Mouse (Mus musculus): ENCODE measurements around the gene Kif23. TPM values are rescaled to one million over a fixed set of nuclear protein-coding genes. Genes with fewer than 3 reads are reported as not detected.
A peak's percentile ranks its signal among the peaks of the same experiment; 100 is the strongest.

Gene Kif23
- 10 to 100 TPM; 22.9 to 28.4 TPM for total RNA-seq (2021)

DNA sequence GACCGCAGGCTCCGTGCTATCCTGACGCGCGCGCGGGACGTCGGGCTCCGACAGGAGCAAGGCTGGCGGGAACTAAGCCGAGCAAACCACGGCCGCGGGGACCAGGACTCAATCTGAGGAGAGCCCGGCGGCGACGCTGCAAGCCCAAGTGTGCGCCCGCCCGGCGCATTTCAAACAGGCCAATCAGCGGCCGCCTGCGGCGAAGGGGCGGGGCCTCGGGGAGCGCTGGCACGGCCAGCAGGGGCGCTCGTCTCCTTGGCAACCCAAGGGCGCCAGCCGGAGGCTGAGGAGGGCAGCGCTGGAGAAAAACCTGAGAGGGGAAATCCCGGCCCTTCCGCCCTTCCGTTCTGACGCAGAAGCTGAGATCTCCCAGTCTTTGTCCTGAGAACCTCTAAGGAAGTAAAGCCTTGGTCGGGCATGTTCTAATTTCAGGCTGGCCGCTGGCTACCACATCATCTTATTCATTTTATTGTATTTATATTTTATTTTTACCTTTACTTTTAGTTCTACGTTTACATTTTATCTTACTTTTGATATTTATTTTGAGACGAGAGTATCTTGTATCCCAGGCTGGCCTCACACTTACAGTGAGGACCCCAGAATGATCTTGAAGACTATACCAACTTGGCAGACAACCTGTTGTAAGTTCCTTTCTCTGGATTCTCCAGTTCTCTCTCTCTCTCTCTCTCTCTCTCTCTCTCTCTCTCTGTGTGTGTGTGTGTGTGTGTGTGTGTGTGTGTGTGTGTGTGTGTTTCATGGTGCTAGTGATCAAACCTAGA is at the start of gene Kif23:
Kif23 (minus strand) TSS at position 152 of the 779 bp plus-strand sequence.
- DNase-seq, result peak; percentile 98
- intact Hi-C loops (cut with DNase I), result loop anchor here (2.0 kb wide), 1 partner anchor 32 kb away; the partner anchor contains the start of gene Rplp1

DNA sequence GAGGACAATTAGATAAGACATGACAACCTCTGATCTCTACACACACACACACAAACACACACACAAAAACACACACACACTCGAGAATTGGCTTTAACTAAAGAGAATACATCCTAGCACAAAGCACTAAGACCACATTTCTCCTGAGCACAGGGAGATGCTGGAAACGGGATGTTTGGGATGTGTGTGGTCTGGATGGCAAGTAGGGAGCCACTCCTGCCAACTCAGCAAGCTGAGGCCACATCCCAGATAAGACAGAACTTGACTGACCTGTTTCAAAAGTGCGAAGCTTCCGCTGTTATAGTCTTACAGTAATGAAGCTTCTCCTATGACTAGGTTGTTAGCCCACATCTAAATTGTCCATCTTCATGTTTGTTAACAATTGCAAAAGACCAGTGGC is 44.6 kb upstream of the Kif23 start:
- DNase-seq, result no peak
- intact Hi-C loops (cut with DNase I), result no loop called here

- DNase-seq, result no peak
- intact Hi-C loops (cut with DNase I), result no loop called here
These were observed 44.2 kb upstream of the Kif23 start for GRCm38 (mm10) chr9:61990738-61991137.

GRCm38 (mm10) chr9:61986055-61986454 is 39.5 kb upstream of the Kif23 start:
- intact Hi-C loops (cut with DNase I), result no loop called here
- DNase-seq, result no peak

- DNase-seq, result peak; percentile 53 to 75
- intact Hi-C loops (cut with DNase I), result loop anchor here (1.0 to 2.0 kb wide), 2 partner anchors 19 to 37 kb away; no protein-coding TSS in a partner anchor
These were observed 38.7 kb upstream of the Kif23 start for GRCm38 (mm10) chr9:61985183-61985863.

- DNase-seq, result no peak
- intact Hi-C loops (cut with DNase I), result no loop called here
These were observed 36.5 kb upstream of the Kif23 start for GRCm38 (mm10) chr9:61982940-61983620.

DNA sequence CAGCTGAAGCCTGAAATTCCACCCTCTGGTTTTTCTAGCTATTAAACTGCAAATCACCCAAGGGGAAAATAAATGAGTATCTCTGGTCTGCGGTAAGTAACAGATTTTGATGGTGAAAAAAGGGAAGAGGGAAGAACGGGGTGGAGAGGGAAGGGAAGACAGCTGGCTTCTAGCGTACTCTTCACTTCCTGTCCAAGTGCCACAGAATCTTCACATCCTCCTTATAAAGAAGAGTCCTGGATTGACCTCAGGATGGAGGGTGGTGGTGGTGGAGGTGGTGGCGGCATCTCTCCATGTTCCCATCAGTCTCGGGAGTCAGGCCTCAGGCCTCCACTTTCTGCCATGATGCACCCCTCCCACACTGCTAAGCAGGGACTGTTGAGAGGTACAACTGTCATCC is 35.3 kb upstream of the Kif23 start:
- DNase-seq, result no peak
- intact Hi-C loops (cut with DNase I), result no loop called here

DNA sequence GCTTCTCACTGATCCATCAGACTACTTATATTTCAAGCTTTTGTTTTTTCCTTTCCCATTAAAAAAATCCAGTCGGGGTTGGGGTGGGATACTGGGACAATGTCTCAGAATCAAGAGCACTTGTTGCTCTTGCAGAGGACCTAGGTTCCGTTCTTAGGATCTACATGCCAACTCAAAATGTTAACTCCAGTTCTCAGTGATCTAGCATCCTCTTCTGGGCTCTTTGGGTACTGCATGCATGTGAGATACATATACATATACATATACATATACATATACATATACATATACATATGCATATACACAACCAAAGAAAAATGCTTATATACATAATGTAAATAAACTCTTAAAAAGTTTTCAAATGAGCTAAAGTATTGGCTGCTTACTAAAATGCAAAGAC is 33.4 kb upstream of the Kif23 start:
- intact Hi-C loops (cut with DNase I), result no loop called here
- DNase-seq, result no peak

DNA sequence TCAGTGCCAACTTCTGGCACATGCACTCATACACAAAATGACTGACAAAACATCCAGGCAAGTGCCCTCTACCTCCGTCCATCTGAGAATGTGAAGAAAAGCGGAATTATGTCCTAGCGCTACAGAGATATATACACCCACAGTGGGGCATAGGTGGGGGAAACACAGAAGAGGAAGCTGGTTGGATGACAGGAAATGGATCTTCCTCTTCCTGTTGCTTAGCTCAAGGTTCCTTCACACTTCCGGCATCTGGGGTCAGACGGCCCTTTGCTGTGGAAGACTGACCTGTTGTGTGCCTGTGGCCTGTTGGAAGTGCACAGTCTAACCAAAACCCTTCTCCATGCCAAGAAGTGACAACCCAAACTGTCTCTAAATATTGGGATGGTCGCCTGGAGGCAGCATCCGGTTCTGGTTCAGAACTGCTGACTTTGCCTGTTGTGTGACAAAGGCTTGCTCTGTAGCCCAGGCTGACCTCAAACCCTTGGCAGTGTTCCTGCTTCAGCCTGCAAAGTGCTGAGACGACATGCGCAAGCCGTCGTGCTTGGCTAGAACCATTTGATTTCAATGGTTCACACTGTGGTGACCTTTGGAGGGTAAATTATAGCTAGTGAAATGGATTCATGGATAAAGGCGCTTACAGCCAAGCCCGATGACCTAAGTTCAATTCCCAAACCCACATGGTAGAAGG is 30.8 kb upstream of the Kif23 start:
- intact Hi-C loops (cut with DNase I), result no loop called here
- no peak for DNase-seq

- no peak for DNase-seq
- intact Hi-C loops (cut with DNase I), result no loop called here
These were observed 25.5 kb upstream of the Kif23 start for GRCm38 (mm10) chr9:61972031-61972430.

- DNase-seq, result no peak
- intact Hi-C loops (cut with DNase I), result no loop called here
These were observed 24.5 kb upstream of the Kif23 start for GRCm38 (mm10) chr9:61971045-61971444.

GRCm38 (mm10) chr9:61967357-61967756 is 20.8 kb upstream of the Kif23 start:
- DNase-seq, result no peak
- intact Hi-C loops (cut with DNase I), result loop anchor here (2.0 to 5.0 kb wide), 2 partner anchors 17 to 70 kb away; no protein-coding TSS in a partner anchor

- DNase-seq, result no peak
- intact Hi-C loops (cut with DNase I), result loop anchor here (1.0 to 5.0 kb wide), 3 partner anchors 19 to 279 kb away; no protein-coding TSS in a partner anchor
These were observed 19.4 kb upstream of the Kif23 start for GRCm38 (mm10) chr9:61965987-61966386.

GRCm38 (mm10) chr9:61965411-61965930 is 18.9 kb upstream of the Kif23 start:
- intact Hi-C loops (cut with DNase I), result loop anchor here (1.0 to 5.0 kb wide), 2 partner anchors 72 to 280 kb away; no protein-coding TSS in a partner anchor
- DNase-seq, result peak; percentile 83 to 85

DNA sequence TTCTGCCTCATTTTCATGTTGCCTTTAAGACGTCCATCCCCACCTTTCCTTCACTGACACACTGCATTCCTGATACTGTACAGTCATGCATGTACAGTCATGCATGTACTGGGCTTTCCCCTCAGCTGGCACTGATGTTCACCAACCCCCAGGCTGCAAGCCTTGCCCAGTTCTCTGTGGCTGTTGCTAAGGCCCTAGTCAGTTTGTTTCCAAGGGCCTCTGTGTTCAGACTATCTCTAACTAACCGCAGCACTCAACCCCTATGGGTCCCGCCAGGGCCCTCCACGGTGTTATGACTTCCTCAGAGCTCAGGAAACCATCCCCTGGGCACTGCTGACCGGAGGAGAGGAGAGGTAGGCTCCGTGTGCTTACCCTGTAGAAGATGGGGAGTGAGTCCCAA is 16.8 kb upstream of the Kif23 start:
- intact Hi-C loops (cut with DNase I), result no loop called here
- DNase-seq, result no peak

DNA sequence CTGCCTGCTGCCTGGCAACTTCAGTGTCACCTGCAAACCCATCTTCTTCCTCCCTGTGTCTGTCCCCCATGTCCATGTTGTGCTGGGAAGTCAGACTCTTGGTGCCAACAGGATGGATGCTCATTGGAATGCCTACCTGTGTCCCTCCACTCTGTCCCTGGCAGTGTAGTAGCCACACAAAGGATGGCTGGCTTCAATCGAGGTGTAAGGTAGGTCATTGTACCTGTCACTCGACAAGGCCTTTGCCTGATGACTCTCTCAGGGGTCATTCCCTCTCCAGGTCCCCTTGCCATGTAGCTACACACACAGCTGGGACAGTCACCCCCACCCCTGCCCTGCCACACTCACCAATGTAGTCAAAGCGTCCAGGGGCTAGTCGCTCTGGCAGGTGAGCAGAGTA is 14.6 kb upstream of the Kif23 start:
- DNase-seq, result no peak
- intact Hi-C loops (cut with DNase I), result no loop called here

- DNase-seq, result peak; percentile 37 to 40
- intact Hi-C loops (cut with DNase I), result no loop called here
These were observed 14.2 kb upstream of the Kif23 start for GRCm38 (mm10) chr9:61960753-61961152.

- DNase-seq, result no peak
- intact Hi-C loops (cut with DNase I), result no loop called here
These were observed 13.5 kb upstream of the Kif23 start for GRCm38 (mm10) chr9:61959921-61960569.

- no peak for DNase-seq
These were observed 8.1 kb upstream of the Kif23 start for GRCm38 (mm10) chr9:61954707-61955106.

GRCm38 (mm10) chr9:61952241-61952640 is 5.7 kb upstream of the Kif23 start:
- intact Hi-C loops (cut with DNase I), result loop anchor here (5.0 kb wide), 1 partner anchor 90 kb away; no protein-coding TSS in a partner anchor
- no peak for DNase-seq

More at GRCm38 (mm10) chr9:61954707-61955106, 8.1 kb upstream of the Kif23 start:
- intact Hi-C loops (cut with DNase I), result loop anchor here (5.0 kb wide), 1 partner anchor 88 kb away; no protein-coding TSS in a partner anchor
